Mouse (Mus musculus) frontal cortex, adult (tissue): ENCODE data around the gene Ciao2b.
"Not testable (repeated sequence)": the region's sequence is repeated elsewhere in the genome, so short reads cannot be mapped to it uniquely, and the experiment has no call there.

Experiments
- ATAC-seq: cut with Nextera tagmentation; 2 replicates; pipeline ENCODE4 v1.9.2; 2017; ENCODE audit warnings: mild to moderate bottlenecking, moderate library complexity, mixed read lengths; ENCODE audit not compliant: low TSS enrichment

The Ciao2b gene

GRCm38 (mm10) chr8:104641426-104642323 is at the start of gene Ciao2b:
Gene Ciao2b (minus strand): TSS chr8:104641965.
- peak; percentile 98 for ATAC-seq

GRCm38 (mm10) chr8:104688433-104688832 is 46.7 kb upstream of the Ciao2b start:
- no peak for ATAC-seq

GRCm38 (mm10) chr8:104655614-104656013 is 13.8 kb upstream of the Ciao2b start:
- no peak for ATAC-seq

GRCm38 (mm10) chr8:104654984-104655383 is 13.2 kb upstream of the Ciao2b start:
- ATAC-seq, result peak; percentile 99

GRCm38 (mm10) chr8:104644187-104644586 is 2.4 kb upstream of the Ciao2b start:
- not testable (repeated sequence) for ATAC-seq

- no peak for ATAC-seq
Measured at GRCm38 (mm10) chr8:104642324-104642654, 524 bp upstream of the Ciao2b start.

GRCm38 (mm10) chr8:104640831-104641370 is 864 bp downstream of the Ciao2b start:
- ATAC-seq, result no peak

GRCm38 (mm10) chr8:104640241-104640640 is 1.5 kb downstream of the Ciao2b start:
- ATAC-seq, result no peak

- ATAC-seq, result no peak
Measured at GRCm38 (mm10) chr8:104638010-104638409, 3.8 kb downstream of the Ciao2b start.

GRCm38 (mm10) chr8:104635004-104635710 is 6.6 kb downstream of the Ciao2b start:
- no peak for ATAC-seq

GRCm38 (mm10) chr8:104633156-104633744 is 8.5 kb downstream of the Ciao2b start:
- no peak for ATAC-seq

GRCm38 (mm10) chr8:104632486-104632885 is 9.3 kb downstream of the Ciao2b start:
- peak; percentile 64 for ATAC-seq

GRCm38 (mm10) chr8:104631975-104632374 is 9.8 kb downstream of the Ciao2b start:
- ATAC-seq, result 0 out of 2 replicates have a peak, but pooled peaks have one; percentile 13

- 0 out of 2 replicates have a peak, but pooled peaks have one; percentile 13 for ATAC-seq
Measured at GRCm38 (mm10) chr8:104630981-104631663, 10.6 kb downstream of the Ciao2b start, which contains the start of gene Rrad. Gene Rrad (minus strand): TSS chr8:104631327.

GRCm38 (mm10) chr8:104630574-104630973 is 11.2 kb downstream of the Ciao2b start:
- no peak for ATAC-seq

- ATAC-seq, result no peak
Measured at GRCm38 (mm10) chr8:104630111-104630479, 11.7 kb downstream of the Ciao2b start.

- ATAC-seq, result no peak
Measured at GRCm38 (mm10) chr8:104629306-104630110, 12.3 kb downstream of the Ciao2b start.

GRCm38 (mm10) chr8:104628402-104628801 is 13.4 kb downstream of the Ciao2b start:
- no peak for ATAC-seq

GRCm38 (mm10) chr8:104627065-104627740 is 14.6 kb downstream of the Ciao2b start:
- ATAC-seq, result no peak

- ATAC-seq, result no peak
Measured at GRCm38 (mm10) chr8:104624161-104624560, 17.6 kb downstream of the Ciao2b start, which contains the start of gene Cdh16. Gene Cdh16 (minus strand): TSS chr8:104624396.
